Mouse (Mus musculus): Measurements from ENCODE around the gene Nrip2. TPM values are rescaled to one million over a fixed set of nuclear protein-coding genes. Genes with fewer than 3 reads are reported as not detected.
A peak's percentile ranks its signal among the peaks of the same experiment; 100 is the strongest.

Gene Nrip2
- total and polyA plus RNA-seq, 3 experiments: 1.6 to 2.6 (median 2.4) TPM

DNA sequence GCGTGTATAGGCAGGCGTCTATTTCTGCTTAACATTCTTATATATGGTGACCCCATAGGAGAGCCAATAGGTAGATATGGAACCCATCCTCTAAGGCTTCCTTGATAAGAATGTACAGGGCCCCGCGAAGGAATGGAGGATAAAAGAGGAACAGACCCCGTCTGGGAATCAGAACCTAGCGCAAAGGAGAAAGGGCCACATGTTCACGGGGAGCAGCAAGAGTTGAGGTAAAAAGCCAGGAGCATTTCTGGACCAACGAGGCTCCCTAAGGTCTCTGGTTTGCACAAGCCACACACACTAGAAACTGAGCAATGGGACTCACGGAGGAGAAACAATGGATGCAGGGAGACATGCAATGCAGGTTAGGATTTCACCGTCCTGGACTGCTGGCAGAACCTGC is 38.2 kb downstream of the Nrip2 start:
- TF ChIP-seq CTCF (IDR thresholded peaks at IDR 0.05): no peak
- 0 out of 2 replicates have a peak, but pooled peaks have one; percentile 35 for TF ChIP-seq POLR2A (IDR thresholded peaks at IDR 0.05; ENCODE audit: insufficient read depth, low read depth, low read length)
- TF ChIP-seq EP300 (IDR thresholded peaks at IDR 0.05; ENCODE audit: insufficient read depth, low read depth, low read length): no peak
- peaks cover 16% of the 10 kb centered on the region for H3K36me3 ChIP-seq (ENCODE audit: control insufficient read depth, insufficient read depth, low read length)

DNA sequence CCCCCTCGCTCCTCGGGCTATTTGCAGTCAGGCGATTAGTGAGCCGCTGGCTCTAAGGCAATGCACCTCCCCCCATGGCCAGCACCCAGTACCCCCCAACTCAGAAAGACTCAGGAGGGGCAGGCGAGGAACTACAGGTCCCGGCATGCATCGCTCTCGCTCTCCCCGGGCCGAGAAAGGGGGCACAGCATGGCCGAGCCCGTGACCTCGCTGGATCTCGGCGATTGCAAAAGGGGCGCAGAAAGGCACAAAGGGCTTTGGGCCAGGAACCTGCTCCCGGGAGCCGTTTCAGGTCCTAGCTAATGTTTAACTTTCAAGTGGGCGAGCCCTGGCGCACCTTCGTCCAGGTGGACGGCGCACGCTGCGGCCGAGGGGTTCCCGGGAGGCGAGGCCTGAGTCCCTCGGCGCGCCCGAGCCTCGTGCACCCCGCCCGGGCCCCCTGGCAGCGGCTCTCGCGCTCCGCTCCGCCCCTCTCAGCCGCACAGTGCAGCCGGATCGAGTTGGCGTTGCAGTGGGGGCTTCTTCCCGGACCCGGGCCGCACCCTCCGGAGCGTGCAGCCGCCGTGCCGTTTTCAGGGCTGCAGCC is 38.7 kb downstream of the Nrip2 start:
- H3K27me3 ChIP-seq (ENCODE audit: control insufficient read depth, insufficient read depth, low read length): no peaks in the 10 kb centered on the region
- peak overlapping the region; percentile 95 for H3K27ac ChIP-seq
- intact Hi-C loops (cut with DNase I): loop anchor here (1.0 to 5.0 kb wide), 3 partner anchors 10 to 1014 kb away; partner anchors contain the start of gene Clec1a
- H3K9ac ChIP-seq (ENCODE audit: low read depth, low read length): peak overlapping the region; percentile 97
- TF ChIP-seq EP300 (IDR thresholded peaks at IDR 0.05; ENCODE audit: insufficient read depth, low read depth, low read length) (no peak), POLR2A (IDR thresholded peaks at IDR 0.05; ENCODE audit: insufficient read depth, low read depth, low read length) (no peak), CTCF (IDR thresholded peaks at IDR 0.05) (no peak)
- 2% methylated on average over 52 of the region's 52 CpGs for WGBS
- H3K36me3 ChIP-seq (ENCODE audit: control insufficient read depth, insufficient read depth, low read length): peaks cover 11% of the 10 kb centered on the region
- H3K4me3 ChIP-seq: peak overlapping the region; percentile 90
- DNase-seq: peak; percentile 79 to 80
- H3K79me2 ChIP-seq (replicated peaks; ENCODE audit: control insufficient read depth, insufficient read depth, low read length): 0 out of 2 replicates have a peak, but pooled peaks cover 3% of the 10 kb centered on the region
- peaks cover 16% of the 10 kb centered on the region for H3K4me1 ChIP-seq (ENCODE audit: control insufficient read depth, insufficient read depth, low read length)

More for the DNA sequence above, 38.2 kb downstream of the Nrip2 start:
- H3K27me3 ChIP-seq (ENCODE audit: control insufficient read depth, insufficient read depth, low read length): no peaks in the 10 kb centered on the region
- H3K9ac ChIP-seq (ENCODE audit: low read depth, low read length): peak overlapping the region; percentile 97
- H3K4me3 ChIP-seq: peak overlapping the region; percentile 90
- H3K27ac ChIP-seq: peak overlapping the region; percentile 95
- intact Hi-C loops (cut with DNase I): loop anchor here (1.0 to 5.0 kb wide), 3 partner anchors 9 to 1015 kb away; partner anchors contain the start of gene Clec1a
- no peak for DNase-seq
- WGBS: 10% methylated on average over 10 of the region's 10 CpGs
- 0 out of 2 replicates have a peak, but pooled peaks cover 3% of the 10 kb centered on the region for H3K79me2 ChIP-seq (replicated peaks; ENCODE audit: control insufficient read depth, insufficient read depth, low read length)
- H3K4me1 ChIP-seq (ENCODE audit: control insufficient read depth, insufficient read depth, low read length): peaks cover 17% of the 10 kb centered on the region

DNA sequence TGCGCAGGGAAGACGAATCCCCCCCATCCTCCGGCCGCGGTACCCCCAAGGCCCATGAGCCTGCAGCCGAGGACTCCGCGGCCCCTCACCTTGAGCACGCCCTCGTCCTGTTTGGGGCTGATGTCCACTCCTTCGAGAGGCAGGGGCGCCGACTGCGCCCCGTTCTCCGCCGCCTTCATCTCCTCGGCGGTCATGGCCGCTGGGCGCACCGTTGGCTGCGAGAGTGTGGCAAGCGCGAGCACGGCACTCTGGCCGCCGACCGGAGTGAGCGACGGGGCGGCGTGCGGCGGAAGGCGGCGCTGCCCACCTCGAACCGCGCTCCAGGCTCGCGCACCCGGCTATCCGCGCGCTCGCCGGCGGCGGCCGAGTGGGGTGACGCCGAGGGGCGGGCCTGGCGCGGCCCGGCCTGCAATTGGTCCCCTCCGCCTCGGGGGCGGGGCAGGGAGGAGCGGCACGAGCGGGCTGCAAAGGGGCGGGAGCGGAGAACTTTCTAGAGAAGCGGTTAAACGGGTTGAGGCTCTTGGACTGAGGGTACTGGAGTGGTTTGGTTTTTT is 39.3 kb downstream of the Nrip2 start, which contains the start of gene Fkbp4:
Gene Fkbp4 (minus strand): TSS at position 361 of the 554 bp plus-strand sequence.
- intact Hi-C loops (cut with DNase I): loop anchor here (5.0 kb wide), 2 partner anchors 404 to 1014 kb away; partner anchors contain the start of gene Clec1a
- Histone ChIP-seq H3K4me1 (ENCODE audit: control insufficient read depth, insufficient read depth, low read length) (peaks cover 12% of the 10 kb centered on the region), H3K36me3 (ENCODE audit: control insufficient read depth, insufficient read depth, low read length) (peaks cover 10% of the 10 kb centered on the region), H3K27me3 (ENCODE audit: control insufficient read depth, insufficient read depth, low read length) (no peaks in the 10 kb centered on the region), H3K27ac (peak within 1 kb of the TSS; percentile 95), H3K9ac (ENCODE audit: low read depth, low read length) (peak within 1 kb of the TSS; percentile 97), H3K79me2 (replicated peaks; ENCODE audit: control insufficient read depth, insufficient read depth, low read length) (0 out of 2 replicates have a peak, but pooled peaks cover 3% of the 10 kb centered on the region), H3K4me3 (peak within 1 kb of the TSS; percentile 90)
- 2% methylated on average over 55 of the region's 67 CpGs for WGBS
- TF ChIP-seq CTCF (IDR thresholded peaks at IDR 0.05) (peak; percentile 47), EP300 (IDR thresholded peaks at IDR 0.05; ENCODE audit: insufficient read depth, low read depth, low read length) (peak; percentile 26; the same call in 1 of the 2 replicates), POLR2A (IDR thresholded peaks at IDR 0.05; ENCODE audit: insufficient read depth, low read depth, low read length) (peak; percentile 85)
- peak; percentile 97 to 98 for DNase-seq

DNA sequence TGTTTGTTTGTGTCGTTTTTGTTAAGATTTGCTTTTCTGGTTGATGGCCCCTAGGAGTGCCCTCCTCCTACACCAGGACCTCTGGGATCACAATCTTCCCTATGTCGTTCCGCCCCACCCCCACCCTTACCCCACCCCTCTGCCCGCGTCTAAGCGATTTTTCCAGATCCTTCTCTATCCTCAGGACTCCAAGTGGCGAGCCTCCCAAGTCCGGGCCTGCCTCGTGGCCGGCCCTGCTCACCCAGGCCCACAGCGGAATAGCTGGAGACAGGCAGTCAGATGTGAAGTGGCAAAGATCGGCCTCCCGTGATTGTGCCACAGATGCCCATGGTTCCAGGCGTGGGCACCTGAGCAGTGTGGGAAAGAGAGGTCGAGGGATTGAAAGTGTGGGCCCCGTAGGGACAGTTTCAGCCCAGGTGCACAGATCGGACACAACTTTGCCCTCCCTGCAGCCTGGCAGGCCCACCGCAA is 39.8 kb downstream of the Nrip2 start:
- H3K79me2 ChIP-seq (replicated peaks; ENCODE audit: control insufficient read depth, insufficient read depth, low read length): 0 out of 2 replicates have a peak, but pooled peaks cover 3% of the 10 kb centered on the region
- peak overlapping the region; percentile 95 for H3K27ac ChIP-seq
- DNase-seq: peak in 1 of 2 experiments; percentile 60
- peak overlapping the region; percentile 74 for H3K9ac ChIP-seq (ENCODE audit: low read depth, low read length)
- WGBS: 17% methylated on average over 18 of the region's 18 CpGs
- TF ChIP-seq POLR2A (IDR thresholded peaks at IDR 0.05; ENCODE audit: insufficient read depth, low read depth, low read length) (no peak), EP300 (IDR thresholded peaks at IDR 0.05; ENCODE audit: insufficient read depth, low read depth, low read length) (no peak), CTCF (IDR thresholded peaks at IDR 0.05) (no peak)
- H3K4me1 ChIP-seq (ENCODE audit: control insufficient read depth, insufficient read depth, low read length): peaks cover 12% of the 10 kb centered on the region
- no peaks in the 10 kb centered on the region for H3K27me3 ChIP-seq (ENCODE audit: control insufficient read depth, insufficient read depth, low read length)
- intact Hi-C loops (cut with DNase I): loop anchor here (5.0 kb wide), 2 partner anchors 403 to 1013 kb away; partner anchors contain the start of gene Clec1a
- H3K36me3 ChIP-seq (ENCODE audit: control insufficient read depth, insufficient read depth, low read length): peaks cover 10% of the 10 kb centered on the region
- H3K4me3 ChIP-seq: peak overlapping the region; percentile 90

DNA sequence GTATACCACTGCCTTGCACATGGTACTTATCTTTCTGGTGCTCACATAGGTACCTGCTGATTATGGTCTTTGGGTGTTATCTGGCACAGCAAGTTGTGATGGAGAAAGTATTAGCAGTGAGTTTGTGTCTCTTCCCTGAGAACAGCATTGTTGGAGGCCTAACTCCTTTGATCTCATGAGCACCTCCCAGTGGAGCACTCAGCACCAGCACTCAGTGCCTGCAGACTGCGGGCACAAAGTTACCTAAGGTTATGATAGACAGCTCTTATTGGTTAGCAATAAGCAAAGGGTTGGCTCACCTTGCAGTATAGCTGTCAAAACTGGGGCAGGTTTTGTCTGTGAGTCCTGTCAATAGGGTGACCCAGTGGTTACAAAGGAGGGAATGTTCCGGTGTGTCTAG is 41.1 kb downstream of the Nrip2 start:
- peaks cover 4% of the 10 kb centered on the region for H3K36me3 ChIP-seq (ENCODE audit: control insufficient read depth, insufficient read depth, low read length)
- intact Hi-C loops (cut with DNase I): no loop called here
- whole genome bisulfite sequencing: 94% methylated on average over 2 of the region's 2 CpGs
- peaks cover 10% of the 10 kb centered on the region for H3K4me1 ChIP-seq (ENCODE audit: control insufficient read depth, insufficient read depth, low read length)
- DNase-seq: no peak
- H3K4me3 ChIP-seq: no peak overlapping the region
- H3K27me3 ChIP-seq (ENCODE audit: control insufficient read depth, insufficient read depth, low read length): no peaks in the 10 kb centered on the region
- no peak overlapping the region for H3K27ac ChIP-seq
- H3K79me2 ChIP-seq (replicated peaks; ENCODE audit: control insufficient read depth, insufficient read depth, low read length): 0 out of 2 replicates have a peak, but pooled peaks cover 3% of the 10 kb centered on the region
- no peak overlapping the region for H3K9ac ChIP-seq (ENCODE audit: low read depth, low read length)
- TF ChIP-seq POLR2A (IDR thresholded peaks at IDR 0.05; ENCODE audit: insufficient read depth, low read depth, low read length) (no peak), EP300 (IDR thresholded peaks at IDR 0.05; ENCODE audit: insufficient read depth, low read depth, low read length) (no peak), CTCF (IDR thresholded peaks at IDR 0.05) (no peak)
